Comparison of ENCODE assay signal across 7 mouse cellular contexts in genomic region chr11:18875911-18876885, GRCm38 (mm10).
DNase-seq lines count a peak whose midpoint lies in the region; ATAC-seq and TF ChIP-seq lines count a peak whose summit lies in the region.

No protein-coding gene starts in this region.

- no peaks in the 10 kb centered on the region for H3K9me3 ChIP-seq in ES-E14 (ENCODE audit: control insufficient read depth, insufficient read depth, low read depth, low read length)
- no peaks in the 10 kb centered on the region for H3K9me3 ChIP-seq in embryonic facial prominence, embryonic 13.5 days
- no peaks in the 10 kb centered on the region for H3K9me3 ChIP-seq in intestine, embryonic 15.5 days
- no peaks in the 10 kb centered on the region for H3K9me3 ChIP-seq in megakaryocyte, embryonic 14.5 days

- ATAC-seq in embryonic facial prominence, embryonic 13.5 days (ENCODE audit: insufficient number of reproducible peaks, insufficient read depth, low FRiP score, low TSS enrichment, low read depth), result no peak; the same call in 1 of the 2 replicates
- ATAC-seq in intestine, embryonic 15.5 days, result no peak; the same call in 1 of the 2 replicates

- 0 out of 4 replicates have a peak overlapping the region, but pooled peaks have one; percentile 63 to 65 for H3K4me3 ChIP-seq in ES-E14 (ENCODE audit: insufficient read depth in 1 of 2, low read depth in 1 of 2, low read length in 2 of 2, poor library complexity in 1 of 2, severe bottlenecking in 1 of 2)
- H3K4me3 ChIP-seq in embryonic facial prominence, embryonic 13.5 days, result peak overlapping the region; percentile 50
- peak overlapping the region; percentile 43 for H3K4me3 ChIP-seq in intestine, embryonic 15.5 days (replicated peaks)
- peak overlapping the region; percentile 93 for H3K4me3 ChIP-seq in megakaryocyte, embryonic 14.5 days (replicated peaks)

- peaks cover 38% of the 10 kb centered on the region for H3K27me3 ChIP-seq in embryonic facial prominence, embryonic 13.5 days
- 0 out of 2 replicates have a peak, but pooled peaks cover 4% of the 10 kb centered on the region for H3K27me3 ChIP-seq in intestine, embryonic 15.5 days (replicated peaks)
- H3K27me3 ChIP-seq in megakaryocyte, embryonic 14.5 days (replicated peaks), result peaks cover 24% of the 10 kb centered on the region

- H3K27ac ChIP-seq in ES-E14 (ENCODE audit: insufficient read depth, low read depth, low read length, poor library complexity, severe bottlenecking), result no peak overlapping the region
- peak overlapping the region; percentile 66 for H3K27ac ChIP-seq in embryonic facial prominence, embryonic 13.5 days
- peak overlapping the region; percentile 82 for H3K27ac ChIP-seq in intestine, embryonic 15.5 days

- peak overlapping the region; percentile 88 for H3K4me2 ChIP-seq in embryonic facial prominence, embryonic 13.5 days
- peak overlapping the region; percentile 83 for H3K4me2 ChIP-seq in intestine, embryonic 15.5 days (replicated peaks)

- no peaks in the 10 kb centered on the region for H3K36me3 ChIP-seq in ES-E14 (ENCODE audit: control insufficient read depth, insufficient read depth, low read length, poor library complexity, severe bottlenecking)
- H3K36me3 ChIP-seq in embryonic facial prominence, embryonic 13.5 days, result no peaks in the 10 kb centered on the region
- no peaks in the 10 kb centered on the region for H3K36me3 ChIP-seq in intestine, embryonic 15.5 days
- H3K36me3 ChIP-seq in megakaryocyte, embryonic 14.5 days (replicated peaks; ENCODE audit: low read length), result peaks cover 13% of the 10 kb centered on the region

- WGBS in embryonic facial prominence, embryonic 13.5 days, result 4% methylated on average over 27 of the region's 27 CpGs
- 30% methylated on average over 27 of the region's 27 CpGs for WGBS in intestine, embryonic 15.5 days

- in situ Hi-C loops in ES-E14 (cut with MboI; ENCODE audit: low sequenced_read_pairs in 2 of 2, unreplicated experiment in 2 of 2), result no loop called here

- 0 out of 4 replicates have a peak, but pooled peaks cover 0 to 1% of the 10 kb centered on the region in 2 experiments for H3K4me1 ChIP-seq in ES-E14 (ENCODE audit: control insufficient read depth in 2 of 2, insufficient read depth in 2 of 2, low read length in 2 of 2, poor library complexity in 1 of 2)
- peaks cover 38% of the 10 kb centered on the region for H3K4me1 ChIP-seq in embryonic facial prominence, embryonic 13.5 days
- peaks cover 11% of the 10 kb centered on the region; the same call in 1 of the 2 replicates for H3K4me1 ChIP-seq in intestine, embryonic 15.5 days (replicated peaks)
- peaks cover 53% of the 10 kb centered on the region for H3K4me1 ChIP-seq in megakaryocyte, embryonic 14.5 days

- peak; percentile 16 to 44 for DNase-seq in B cell, adult 2 months
- no peak for DNase-seq in ES-E14 (ENCODE audit: low read depth, low spot score)
- no peak for DNase-seq in thymus, postnatal 14 days
- DNase-seq in spleen, adult 12 weeks (ENCODE audit: low spot score), result no peak

- H3K9ac ChIP-seq in ES-E14 (ENCODE audit: insufficient read depth, low read depth, low read length, poor library complexity, severe bottlenecking), result no peak overlapping the region
- peak overlapping the region; percentile 71 for H3K9ac ChIP-seq in embryonic facial prominence, embryonic 13.5 days
- H3K9ac ChIP-seq in intestine, embryonic 15.5 days, result peak overlapping the region; percentile 56

TF ChIP-seq in ES-E14, 5 proteins besides CTCF, POLR2A, EP300 and RAD21:
- TF ChIP-seq ZC3H11A (IDR thresholded peaks at IDR 0.05; ENCODE audit: borderline replicate concordance, low read depth, low read length) (no peak), MAFK (IDR thresholded peaks at IDR 0.05; ENCODE audit: insufficient read depth, low read depth, low read length) (no peak), HCFC1 (IDR thresholded peaks at IDR 0.05; ENCODE audit: borderline replicate concordance, insufficient read depth, low read length) (no peak), ZNF384 (IDR thresholded peaks at IDR 0.05; ENCODE audit: low read depth, low read length) (no peak), CHD2 (IDR thresholded peaks at IDR 0.05; ENCODE audit: low read depth, low read length) (no peak)

Comparison
In these comparisons a context has a peak if more than half of its experiments do, and no peak if none do; other contexts are left out.
1. DNase-seq: peak in B cell, adult 2 months (2 of 2); none in ES-E14 (single experiment), thymus, postnatal 14 days (single experiment) and spleen, adult 12 weeks (single experiment).
2. H3K4me3 ChIP-seq: peak in every context shown above with its lines; median percentile 93 in megakaryocyte, embryonic 14.5 days; 64 in ES-E14; 50 in embryonic facial prominence, embryonic 13.5 days; 43 in intestine, embryonic 15.5 days.